Mouse (Mus musculus): ENCODE data around the gene Zdhhc19.

Gene Zdhhc19

DNA sequence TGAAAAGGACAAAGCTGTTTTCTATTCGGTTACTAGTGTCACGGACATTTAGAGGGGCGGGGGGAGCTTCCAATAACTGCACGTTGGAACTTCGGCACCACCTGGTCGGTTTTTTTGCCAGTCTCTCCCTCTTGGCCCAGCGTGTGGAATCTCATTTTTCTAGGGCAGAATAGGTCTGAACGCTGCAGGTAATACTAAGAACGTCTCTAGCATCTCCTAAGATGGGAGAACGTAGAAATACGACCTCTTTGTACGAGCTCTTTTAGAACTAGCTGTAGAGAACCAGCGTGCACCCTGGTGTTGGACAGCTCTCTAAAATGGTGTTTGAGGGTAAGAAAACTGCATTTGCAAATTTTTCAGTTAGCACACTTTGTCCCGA, 113.3 kb downstream of the Zdhhc19 start:
- DNase-seq (ENCODE audit: low spot score) = no peak

DNA sequence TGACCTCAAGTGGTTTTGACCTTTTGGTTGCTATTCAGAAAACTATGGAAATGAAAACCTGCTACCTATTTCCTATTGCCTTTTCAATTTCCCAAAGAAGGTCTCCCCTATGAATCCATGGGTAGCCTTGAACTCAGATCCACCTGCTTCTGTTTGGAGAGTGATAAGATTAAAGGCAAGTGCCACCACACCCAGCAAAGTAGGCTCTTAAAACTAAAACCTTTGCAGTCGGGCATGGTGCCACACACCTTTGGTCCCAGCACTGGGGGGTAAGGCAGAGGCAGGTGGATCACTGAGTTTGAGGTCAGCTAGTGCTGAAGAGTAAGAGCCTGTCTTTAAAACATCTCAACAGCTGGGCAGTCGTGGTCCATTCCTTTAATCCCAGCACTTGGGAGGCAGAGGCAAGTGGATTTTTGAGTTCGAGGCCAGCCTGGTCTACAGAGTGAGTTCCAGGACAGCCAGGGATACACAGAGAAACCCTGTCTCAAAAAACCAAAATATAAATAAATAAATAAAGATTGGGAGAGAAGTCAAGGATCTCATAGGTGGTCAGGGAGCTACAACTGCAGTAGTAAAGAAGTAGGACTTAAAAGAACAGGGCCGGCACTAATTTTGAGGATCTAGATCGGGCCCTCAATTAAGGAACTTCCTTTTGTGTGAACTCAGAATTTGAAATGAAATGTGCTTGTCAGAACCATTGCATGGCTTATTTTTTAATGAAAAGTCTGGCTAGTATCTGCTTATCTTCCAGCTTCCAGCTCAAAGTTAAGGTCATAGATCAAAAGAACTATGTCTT, 114.6 kb downstream of the Zdhhc19 start:
- no peak for DNase-seq (ENCODE audit: low spot score)
